Mouse (Mus musculus): ENCODE measurements around the gene Nrp2.

Nrp2 gene

GRCm38 (mm10) chr1:62820170-62820569 lies 117.1 kb downstream of the Nrp2 start:
- peak; percentile 6 for DNase-seq (ENCODE audit: low read depth, low spot score)

- DNase-seq (ENCODE audit: low read depth, low spot score), result no peak
Observed at GRCm38 (mm10) chr1:62821509-62822398, 118.7 kb downstream of the Nrp2 start.

- no peak for DNase-seq (ENCODE audit: low read depth, low spot score)
Observed at GRCm38 (mm10) chr1:62823549-62824195, 120.6 kb downstream of the Nrp2 start.

GRCm38 (mm10) chr1:62825822-62826765 lies 123.0 kb downstream of the Nrp2 start:
- peak; percentile 14 for DNase-seq (ENCODE audit: low read depth, low spot score)

- DNase-seq (ENCODE audit: low read depth, low spot score), result no peak
Observed at GRCm38 (mm10) chr1:62827316-62827715, 124.2 kb downstream of the Nrp2 start.

GRCm38 (mm10) chr1:62828156-62828555 lies 125.1 kb downstream of the Nrp2 start:
- no peak for DNase-seq (ENCODE audit: low read depth, low spot score)

- no peak for DNase-seq (ENCODE audit: low read depth, low spot score)
Observed at GRCm38 (mm10) chr1:62829690-62830417, 126.8 kb downstream of the Nrp2 start.

- no peak for DNase-seq (ENCODE audit: low read depth, low spot score)
Observed at GRCm38 (mm10) chr1:62830418-62830769, 127.3 kb downstream of the Nrp2 start.

GRCm38 (mm10) chr1:62831725-62832455 lies 128.8 kb downstream of the Nrp2 start:
- DNase-seq (ENCODE audit: low read depth, low spot score), result no peak

- no peak for DNase-seq (ENCODE audit: low read depth, low spot score)
Observed at GRCm38 (mm10) chr1:62833356-62833755, 130.3 kb downstream of the Nrp2 start.

GRCm38 (mm10) chr1:62834443-62835185 lies 131.5 kb downstream of the Nrp2 start:
- DNase-seq (ENCODE audit: low read depth, low spot score), result no peak

- DNase-seq (ENCODE audit: low read depth, low spot score), result no peak
Observed at GRCm38 (mm10) chr1:62838083-62838482, 135.0 kb downstream of the Nrp2 start.

- DNase-seq (ENCODE audit: low read depth, low spot score), result no peak
Observed at GRCm38 (mm10) chr1:62838631-62839030, 135.5 kb downstream of the Nrp2 start.

- DNase-seq (ENCODE audit: low read depth, low spot score), result no peak
Observed at GRCm38 (mm10) chr1:62843215-62843614, 140.1 kb downstream of the Nrp2 start.

- DNase-seq (ENCODE audit: low read depth, low spot score), result no peak
Observed at GRCm38 (mm10) chr1:62850990-62851940, 148.2 kb downstream of the Nrp2 start.

GRCm38 (mm10) chr1:62853362-62853761 lies 150.3 kb downstream of the Nrp2 start:
- DNase-seq (ENCODE audit: low read depth, low spot score), result no peak

GRCm38 (mm10) chr1:62853996-62854395 lies 150.9 kb downstream of the Nrp2 start:
- no peak for DNase-seq (ENCODE audit: low read depth, low spot score)

GRCm38 (mm10) chr1:62859098-62859497 lies 156.0 kb downstream of the Nrp2 start:
- DNase-seq (ENCODE audit: low read depth, low spot score), result no peak
